In genomic region chr16:70880678-70881077, GRCm38 (mm10) we compare ENCODE assay signal across 18 mouse cellular contexts.
DNase-seq lines count a peak whose midpoint lies in the region; ATAC-seq and TF ChIP-seq lines count a peak whose summit lies in the region.
"Had no signal": no experiment of that assay in that cellular context is flagged by ENCODE, and none has a peak within 500 bp of the region (broad histone marks: within the 10 kb centered on the region; RNA-seq: fewer than 3 reads in every experiment).

No protein-coding gene starts in this region.

- peaks cover 5% of the 10 kb centered on the region; the same call in 1 of the 2 replicates for H3K4me1 ChIP-seq in hindbrain, embryonic 10.5 days (replicated peaks)
- peaks cover 3% of the 10 kb centered on the region; the same call in 1 of the 2 replicates for H3K4me1 ChIP-seq in hindbrain, embryonic 11.5 days (replicated peaks; ENCODE audit: control insufficient read depth, insufficient read depth, low read length)
- H3K4me1 ChIP-seq in cortical plate, adult 2 months (ENCODE audit: control insufficient read depth, insufficient read depth, low read length) = no peaks in the 10 kb centered on the region
- H3K4me1 ChIP-seq in hindbrain, embryonic 14.5 days (replicated peaks; ENCODE audit: control insufficient read depth, insufficient read depth, low read length) = peaks cover 9% of the 10 kb centered on the region; the same call in 1 of the 2 replicates
- H3K4me1 ChIP-seq in midbrain, embryonic 16.5 days (ENCODE audit: control insufficient read depth, insufficient read depth, low read length) = peaks cover 5% of the 10 kb centered on the region
- H3K4me1 ChIP-seq: heart, embryonic 12.5 days; stomach, embryonic 15.5 days had no signal

- TF ChIP-seq CTCF in cortical plate, adult 2 months (IDR thresholded peaks at IDR 0.05; ENCODE audit: extremely low read depth, insufficient read depth, low read length) = no peak

- H3K9ac ChIP-seq in hindbrain, embryonic 11.5 days (ENCODE audit: low read depth, low read length) = no peak overlapping the region
- H3K9ac ChIP-seq in hindbrain, embryonic 14.5 days = no peak overlapping the region
- H3K9ac ChIP-seq in midbrain, embryonic 16.5 days (ENCODE audit: low read depth, low read length) = peak overlapping the region; percentile 58; the same call in 1 of the 2 replicates
- H3K9ac ChIP-seq: heart, embryonic 12.5 days; limb, embryonic 13.5 days; liver, postnatal 0 days; stomach, embryonic 15.5 days had no signal

- no peaks in the 10 kb centered on the region for H3K36me3 ChIP-seq in hindbrain, embryonic 10.5 days
- H3K36me3 ChIP-seq in hindbrain, embryonic 11.5 days (ENCODE audit: control insufficient read depth, insufficient read depth, low read length) = no peaks in the 10 kb centered on the region
- H3K36me3 ChIP-seq in hindbrain, embryonic 14.5 days (replicated peaks; ENCODE audit: control insufficient read depth, insufficient read depth) = no peaks in the 10 kb centered on the region
- no peaks in the 10 kb centered on the region for H3K36me3 ChIP-seq in midbrain, embryonic 16.5 days (ENCODE audit: control insufficient read depth, insufficient read depth, low read length)
- H3K36me3 ChIP-seq: heart, embryonic 12.5 days; limb, embryonic 13.5 days; stomach, embryonic 15.5 days had no signal

- no peak overlapping the region for H3K4me3 ChIP-seq in hindbrain, embryonic 10.5 days
- no peak overlapping the region for H3K4me3 ChIP-seq in hindbrain, embryonic 11.5 days (ENCODE audit: low read depth, low read length)
- H3K4me3 ChIP-seq in cortical plate, adult 2 months (ENCODE audit: insufficient read depth, low read length) = no peak overlapping the region; the same call in 1 of the 2 replicates
- no peak overlapping the region for H3K4me3 ChIP-seq in hindbrain, embryonic 14.5 days (replicated peaks; ENCODE audit: low read length)
- no peak overlapping the region for H3K4me3 ChIP-seq in midbrain, embryonic 16.5 days (ENCODE audit: low read depth, low read length)
- H3K4me3 ChIP-seq: heart, embryonic 12.5 days; limb, embryonic 13.5 days; stomach, embryonic 15.5 days had no signal

- DNase-seq in hindbrain, embryonic 10.5 days (ENCODE audit: low spot score) = no peak
- no peak for DNase-seq in hindbrain, embryonic 11.5 days (ENCODE audit: low spot score)
- DNase-seq in hindbrain, embryonic 14.5 days (ENCODE audit: low spot score) = peak; percentile 38
- DNase-seq in kidney, postnatal 10 days = no peak
- DNase-seq in kidney, postnatal 14 days = no peak
- DNase-seq in heart, adult 9 months (ENCODE audit: low spot score in 2 of 2) = no peak
- DNase-seq: cerebellum, adult 9-10 months; gastrocnemius, postnatal 25 days; heart, postnatal 4 days; kidney, adult 2 months; liver, postnatal 0 days; lung, postnatal 4 days; thymus, postnatal 36 days had no signal

- H3K4me2 ChIP-seq in hindbrain, embryonic 11.5 days (replicated peaks; ENCODE audit: low read depth, low read length) = no peak overlapping the region
- H3K4me2 ChIP-seq in hindbrain, embryonic 14.5 days (replicated peaks) = no peak overlapping the region
- H3K4me2 ChIP-seq in midbrain, embryonic 16.5 days (ENCODE audit: low read length) = peak overlapping the region; percentile 51
- H3K4me2 ChIP-seq: heart, embryonic 12.5 days; limb, embryonic 13.5 days; stomach, embryonic 15.5 days had no signal

- 0 out of 2 replicates have a peak overlapping the region, but pooled peaks have one; percentile 5 for H3K27ac ChIP-seq in hindbrain, embryonic 10.5 days
- no peak overlapping the region for H3K27ac ChIP-seq in hindbrain, embryonic 11.5 days (ENCODE audit: low read depth, low read length)
- H3K27ac ChIP-seq in cortical plate, adult 2 months (ENCODE audit: insufficient read depth, low read length) = 0 out of 2 replicates have a peak overlapping the region, but pooled peaks have one; percentile 45
- peak overlapping the region; percentile 80 for H3K27ac ChIP-seq in hindbrain, embryonic 14.5 days
- H3K27ac ChIP-seq in midbrain, embryonic 16.5 days (ENCODE audit: low read length) = peak overlapping the region; percentile 77
- H3K27ac ChIP-seq: limb, embryonic 13.5 days; stomach, embryonic 15.5 days had no signal

- 42% methylated on average over 2 of the region's 2 CpGs for WGBS in hindbrain, embryonic 10.5 days
- 34% methylated on average over 2 of the region's 2 CpGs for WGBS in hindbrain, embryonic 11.5 days
- 24% methylated on average over 2 of the region's 2 CpGs for WGBS in hindbrain, embryonic 14.5 days
- 19% methylated on average over 2 of the region's 2 CpGs for WGBS in midbrain, embryonic 16.5 days

- no peak for ATAC-seq in hindbrain, embryonic 11.5 days (ENCODE audit: low FRiP score)
- no peak for ATAC-seq in hindbrain, embryonic 14.5 days (ENCODE audit: low FRiP score)
- ATAC-seq in midbrain, embryonic 16.5 days = no peak
- ATAC-seq: liver, postnatal 0 days had no signal

- H3K9me3 ChIP-seq in hindbrain, embryonic 10.5 days = no peaks in the 10 kb centered on the region
- H3K9me3 ChIP-seq in hindbrain, embryonic 11.5 days (ENCODE audit: control insufficient read depth, low read length) = no peaks in the 10 kb centered on the region
- H3K9me3 ChIP-seq in hindbrain, embryonic 14.5 days (ENCODE audit: control insufficient read depth, low read length) = no peaks in the 10 kb centered on the region
- H3K9me3 ChIP-seq in midbrain, embryonic 16.5 days (replicated peaks; ENCODE audit: control insufficient read depth, low read length, poor library complexity, severe bottlenecking) = no peaks in the 10 kb centered on the region
- H3K9me3 ChIP-seq: heart, embryonic 12.5 days; limb, embryonic 13.5 days; stomach, embryonic 15.5 days had no signal

- H3K27me3 ChIP-seq in hindbrain, embryonic 10.5 days (ENCODE audit: insufficient read depth, poor library complexity, severe bottlenecking) = no peaks in the 10 kb centered on the region
- H3K27me3 ChIP-seq in hindbrain, embryonic 11.5 days (ENCODE audit: control insufficient read depth, insufficient read depth, low read length) = no peaks in the 10 kb centered on the region
- H3K27me3 ChIP-seq in hindbrain, embryonic 14.5 days (ENCODE audit: control insufficient read depth, insufficient read depth, low read length) = no peaks in the 10 kb centered on the region
- H3K27me3 ChIP-seq in midbrain, embryonic 16.5 days (ENCODE audit: control insufficient read depth, insufficient read depth, low read depth, low read length) = no peaks in the 10 kb centered on the region
- H3K27me3 ChIP-seq: heart, embryonic 12.5 days; limb, embryonic 13.5 days; stomach, embryonic 15.5 days had no signal

- no peak for TF ChIP-seq POLR2A in cortical plate, adult 2 months (IDR thresholded peaks at IDR 0.05; ENCODE audit: extremely low read depth, insufficient read depth, low read length)
